Mouse (Mus musculus) gastrocnemius, adult 18-20 months (tissue): ENCODE data around the gene Gm3404. TPM values are rescaled to one million over a fixed set of nuclear protein-coding genes. Genes with fewer than 3 reads are reported as not detected.
"Not testable (repeated sequence)": the region's sequence is repeated elsewhere in the genome, so short reads cannot be mapped to it uniquely, and the experiment has no call there.

ENCODE experiments used
- DNase-seq: peaks from one replicate; pipeline ENCODE4 v3.0.0; 2021; ENCODE audit warnings: low spot score
- long read RNA-seq, 2 experiments: library from polyadenylated mRNA; stranded (forward); transcript quantifications; one replicate each; pipeline ENCODE4 v2.0.0; 2021
- total RNA-seq, 2 experiments: library from RNA; stranded (reverse); gene quantifications; 2 replicates each; pipeline ENCODE4 v1.2.3; 2021

Gm3404 gene
- total RNA-seq = not detected
- long read RNA-seq, experiment 1 = 0 reads
- long read RNA-seq, experiment 2 = 0 reads

- not testable (repeated sequence) for DNase-seq
These were observed at the start of gene Gm3404 for GRCm38 (mm10) chr5:146525501-146525900. Gene Gm3404 (plus strand): TSS chr5:146525801.

GRCm38 (mm10) chr5:146479564-146479963 lies 46.0 kb upstream of the Gm3404 start:
- DNase-seq = peak; percentile 11

GRCm38 (mm10) chr5:146481665-146482064 lies 43.9 kb upstream of the Gm3404 start, which contains the start of gene Gm6408:
Gene Gm6408 (plus strand): TSS chr5:146481965.
- not testable (repeated sequence) for DNase-seq

- not testable (repeated sequence) for DNase-seq
These were observed 36.6 kb upstream of the Gm3404 start for GRCm38 (mm10) chr5:146488959-146489358.

GRCm38 (mm10) chr5:146491063-146491462 lies 34.5 kb upstream of the Gm3404 start, which contains the start of gene Gm6370:
Gene Gm6370 (plus strand): TSS chr5:146491363.
- DNase-seq = not testable (repeated sequence)

- not testable (repeated sequence) for DNase-seq
These were observed 23.5 kb upstream of the Gm3404 start, which contains the start of gene 4930449I24Rik for GRCm38 (mm10) chr5:146502099-146502498. Gene 4930449I24Rik (plus strand): TSS chr5:146502399.

- DNase-seq = not testable (repeated sequence)
These were observed 11.8 kb upstream of the Gm3404 start, which contains the start of gene Gm3402 for GRCm38 (mm10) chr5:146513823-146514222. Gene Gm3402 (plus strand): TSS chr5:146514123.

GRCm38 (mm10) chr5:146537347-146537746 lies 11.7 kb downstream of the Gm3404 start, which contains the start of gene Gm3409:
Gene Gm3409 (plus strand): TSS chr5:146537647.
- not testable (repeated sequence) for DNase-seq

- not testable (repeated sequence) for DNase-seq
These were observed 30.2 kb downstream of the Gm3404 start, which contains the start of gene Gm3415 for GRCm38 (mm10) chr5:146555836-146556235. Gene Gm3415 (plus strand): TSS chr5:146556136.

GRCm38 (mm10) chr5:146564259-146564658 lies 38.7 kb downstream of the Gm3404 start:
- DNase-seq = no peak

- DNase-seq = no peak
These were observed 41.5 kb downstream of the Gm3404 start for GRCm38 (mm10) chr5:146567054-146567453.

- not testable (repeated sequence) for DNase-seq
These were observed 44.6 kb downstream of the Gm3404 start for GRCm38 (mm10) chr5:146570179-146570578.

- DNase-seq = not testable (repeated sequence)
These were observed 46.5 kb downstream of the Gm3404 start for GRCm38 (mm10) chr5:146571830-146572734.

- not testable (repeated sequence) for DNase-seq
These were observed 47.1 kb downstream of the Gm3404 start for GRCm38 (mm10) chr5:146572735-146573042.

- DNase-seq = no peak
These were observed 51.1 kb downstream of the Gm3404 start for GRCm38 (mm10) chr5:146576668-146577067.

Other genes with a start within 250 kb of the Gm3404 start
- gene Wasf3, start 140.8 kb upstream of the Gm3404 start, total RNA-seq = under 1 TPM; 0.78 to 0.85 TPM
- not detected for gene Gm6408, start 43.8 kb upstream of the Gm3404 start, total RNA-seq
- not detected for gene Gm6370, start 34.4 kb upstream of the Gm3404 start, total RNA-seq
- gene 4930449I24Rik, start 23.4 kb upstream of the Gm3404 start, total RNA-seq = not detected
- not detected for gene Gm3402, start 11.7 kb upstream of the Gm3404 start, total RNA-seq
- gene Gm3409, start 11.8 kb downstream of the Gm3404 start, total RNA-seq = not detected
- not detected for gene Gm3415, start 30.3 kb downstream of the Gm3404 start, total RNA-seq
- not detected for gene Gpr12, start 59.4 kb downstream of the Gm3404 start, total RNA-seq